Mouse (Mus musculus) kidney, postnatal 0 days (tissue): ENCODE measurements around the gene Otulin. TPM values are rescaled to one million over a fixed set of nuclear protein-coding genes. Genes with fewer than 3 reads are reported as not detected.
A peak's percentile ranks its signal among the peaks of the same experiment; 100 is the strongest.

Experiments
- ATAC-seq: fragments of 200-750 bp; cut with Nextera tagmentation; replicated peaks from 2 replicates; pipeline ENCODE4 v1.8.0; 2017; ENCODE audit warnings: low read depth, moderate number of reproducible peaks, moderate TSS enrichment, moderate library complexity; ENCODE audit not compliant: low FRiP score
- DNase-seq: peaks from one replicate; pipeline ENCODE4 v3.0.0-alpha.2; 2016; ENCODE audit warnings: low spot score
- H3K27ac ChIP-seq: fragments of 300-500 bp; sonication (generic); 2 replicates; pipeline ENCODE4 v1.5.1; 2014; ENCODE audit warnings: mild to moderate bottlenecking
- H3K27me3 ChIP-seq: fragments of 300-500 bp; sonication (generic); 2 replicates; pipeline ENCODE4 v1.6.1; 2014; ENCODE audit warnings: low read length, mixed read lengths; ENCODE audit not compliant: insufficient read depth
- H3K36me3 ChIP-seq: fragments of 300-500 bp; sonication (generic); 2 replicates; pipeline ENCODE4 v1.6.1; 2014; ENCODE audit warnings: low read length, mixed read lengths; ENCODE audit not compliant: insufficient read depth
- H3K4me1 ChIP-seq: fragments of 300-500 bp; sonication (generic); replicated peaks from 2 replicates; pipeline ENCODE4 v1.6.1; 2014; ENCODE audit warnings: antibody characterized with exemption, low read length, mixed read lengths; ENCODE audit not compliant: insufficient read depth
- H3K4me2 ChIP-seq: fragments of 300-500 bp; sonication (generic); 2 replicates; pipeline ENCODE4 v1.6.1; 2014; ENCODE audit warnings: mild to moderate bottlenecking, low read length, moderate library complexity, mixed read lengths
- H3K4me3 ChIP-seq: fragments of 300-500 bp; sonication (generic); replicated peaks from 2 replicates; pipeline ENCODE4 v1.5.1; 2014; ENCODE audit warnings: low read depth, low read length
- H3K9ac ChIP-seq: fragments of 300-500 bp; sonication (generic); 2 replicates; pipeline ENCODE4 v1.6.1; 2014; ENCODE audit warnings: low read depth, low read length
- H3K9me3 ChIP-seq: fragments of 300-500 bp; sonication (generic); replicated peaks from 2 replicates; pipeline ENCODE4 v1.6.1; 2016; ENCODE audit warnings: low read length, inconsistent platforms, mixed read lengths
- CTCF ChIP-seq: IDR thresholded peaks from 2 replicates; pipeline ENCODE4 v1.5.1; 2016; ENCODE audit warnings: antibody characterized with exemption, low read depth, mild to moderate bottlenecking, moderate library complexity
- WGBS: fragments of 180-500 bp; shearing (Covaris S2); extraction: QIAGEN DNeasy Blood & Tissue Kit; methylation state at CpG from one replicate; pipeline ENCODE4 v1.1.7; 2014; 5-methylcytosine and 5-hydroxymethylcytosine counted together
- polyA plus RNA-seq: library from polyadenylated mRNA; unstranded; fragments of >200 nt; fragmentation: Nextera tagmentation; extraction: Ambion mirVana; gene quantifications from 2 replicates; pipeline ENCODE4 v1.2.1, GENCODE M21; 2015

Otulin gene
- polyA plus RNA-seq, 1 experiment from 2014 or later: 41.1 TPM

- no peaks in the 10 kb centered on the region for H3K9me3 ChIP-seq
- no peaks in the 10 kb centered on the region for H3K27me3 ChIP-seq
- no peak overlapping the region for H3K9ac ChIP-seq
- WGBS: 73% methylated on average over 4 of the region's 4 CpGs
- peak overlapping the region; percentile 75 for H3K4me2 ChIP-seq
- 0 out of 2 replicates have a peak, but pooled peaks cover 3% of the 10 kb centered on the region for H3K36me3 ChIP-seq
- H3K27ac ChIP-seq: no peak overlapping the region
- no peak for TF ChIP-seq CTCF
- H3K4me1 ChIP-seq: peaks cover 5% of the 10 kb centered on the region
- DNase-seq: no peak
- ATAC-seq: no peak
- H3K4me3 ChIP-seq: peak overlapping the region; percentile 85
These were observed 1.4 kb downstream of the Otulin start for GRCm38 (mm10) chr15:27629046-27629445.

- Histone ChIP-seq H3K4me1 (peaks cover 5% of the 10 kb centered on the region), H3K36me3 (0 out of 2 replicates have a peak, but pooled peaks cover 8% of the 10 kb centered on the region), H3K4me2 (no peak overlapping the region), H3K27ac (no peak overlapping the region), H3K27me3 (no peaks in the 10 kb centered on the region), H3K9ac (no peak overlapping the region), H3K9me3 (no peaks in the 10 kb centered on the region), H3K4me3 (no peak overlapping the region)
- WGBS: 91% methylated on average over 9 of the region's 9 CpGs
- no peak for TF ChIP-seq CTCF
- no peak for ATAC-seq
- no peak for DNase-seq
These were observed 2.7 kb downstream of the Otulin start for GRCm38 (mm10) chr15:27627794-27628193.

- Histone ChIP-seq H3K4me2 (no peak overlapping the region), H3K36me3 (0 out of 2 replicates have a peak, but pooled peaks cover 13% of the 10 kb centered on the region), H3K4me1 (peaks cover 5% of the 10 kb centered on the region), H3K9ac (no peak overlapping the region), H3K9me3 (no peaks in the 10 kb centered on the region), H3K4me3 (no peak overlapping the region), H3K27ac (no peak overlapping the region), H3K27me3 (no peaks in the 10 kb centered on the region)
- WGBS: 83% methylated on average over 1 of the region's 1 CpGs
- ATAC-seq (no peak), DNase-seq (no peak)
- no peak for TF ChIP-seq CTCF
These were observed 4.2 kb downstream of the Otulin start for GRCm38 (mm10) chr15:27626314-27626713.

- Histone ChIP-seq H3K36me3 (0 out of 2 replicates have a peak, but pooled peaks cover 13% of the 10 kb centered on the region), H3K27ac (no peak overlapping the region), H3K9ac (no peak overlapping the region), H3K9me3 (no peaks in the 10 kb centered on the region), H3K4me3 (no peak overlapping the region), H3K4me2 (no peak overlapping the region), H3K4me1 (peaks cover 5% of the 10 kb centered on the region), H3K27me3 (no peaks in the 10 kb centered on the region)
- WGBS: 83% methylated on average over 10 of the region's 10 CpGs
- no peak for ATAC-seq
- no peak for TF ChIP-seq CTCF
- no peak for DNase-seq
These were observed 4.6 kb downstream of the Otulin start for GRCm38 (mm10) chr15:27625890-27626255.

GRCm38 (mm10) chr15:27625014-27625889, 5.2 kb downstream of the Otulin start:
- no peak overlapping the region for H3K9ac ChIP-seq
- WGBS: 83% methylated on average over 13 of the region's 13 CpGs
- no peak for TF ChIP-seq CTCF

GRCm38 (mm10) chr15:27623286-27623685, 7.2 kb downstream of the Otulin start:
- no peak overlapping the region for H3K4me2 ChIP-seq
- DNase-seq (peak; percentile 15), ATAC-seq (no peak)
- H3K9ac ChIP-seq: no peak overlapping the region
- no peaks in the 10 kb centered on the region for H3K9me3 ChIP-seq
- WGBS: 81% methylated on average over 6 of the region's 6 CpGs
- H3K27me3 ChIP-seq: no peaks in the 10 kb centered on the region
- no peak overlapping the region for H3K27ac ChIP-seq
- 0 out of 2 replicates have a peak, but pooled peaks cover 20% of the 10 kb centered on the region for H3K36me3 ChIP-seq
- no peak overlapping the region for H3K4me3 ChIP-seq
- H3K4me1 ChIP-seq: no peaks in the 10 kb centered on the region; the same call in 1 of the 2 replicates
- no peak for TF ChIP-seq CTCF

More at GRCm38 (mm10) chr15:27625014-27625889, 5.2 kb downstream of the Otulin start:
- 0 out of 2 replicates have a peak, but pooled peaks cover 13% of the 10 kb centered on the region for H3K36me3 ChIP-seq
- H3K27ac ChIP-seq: no peak overlapping the region
- no peaks in the 10 kb centered on the region for H3K27me3 ChIP-seq
- DNase-seq (no peak), ATAC-seq (no peak)
- H3K4me1 ChIP-seq: peaks cover 5% of the 10 kb centered on the region
- H3K4me2 ChIP-seq: no peak overlapping the region
- no peaks in the 10 kb centered on the region for H3K9me3 ChIP-seq
- H3K4me3 ChIP-seq: no peak overlapping the region
